Mouse (Mus musculus): ENCODE data around the gene Gtf3c1. TPM values are rescaled to one million over a fixed set of nuclear protein-coding genes. Genes with fewer than 3 reads are reported as not detected.

Gtf3c1 gene
- polyA plus RNA-seq, 1 experiment from 2014 or later = 28.6 TPM

DNA sequence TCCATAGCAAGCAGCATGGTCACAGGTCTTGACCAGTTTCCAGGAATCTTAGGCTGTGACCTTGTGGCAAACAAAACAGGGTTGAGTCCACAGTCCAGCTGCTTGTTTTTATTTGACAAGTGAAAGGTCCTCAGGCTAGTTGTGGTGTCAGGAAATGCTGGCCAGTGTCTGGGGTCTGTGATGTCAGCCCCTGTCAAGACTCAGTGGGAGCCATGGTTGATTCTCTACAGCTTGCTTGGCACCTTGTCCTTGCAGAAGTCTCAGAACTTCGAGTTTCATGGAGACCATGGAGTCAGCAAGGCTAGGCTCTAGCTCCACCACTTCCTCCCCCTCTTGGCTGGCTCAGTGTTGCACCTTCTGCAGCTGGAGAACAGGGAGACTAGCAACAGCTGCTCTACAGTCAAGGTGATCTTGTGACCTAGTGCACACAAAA, 33.7 kb upstream of the Gtf3c1 start:
- H3K4me3 ChIP-seq (ENCODE audit: low read depth, low read length) = no peak overlapping the region
- no peaks in the 10 kb centered on the region for H3K27me3 ChIP-seq (replicated peaks; ENCODE audit: control insufficient read depth, insufficient read depth, low read length)
- no peak overlapping the region for H3K9ac ChIP-seq (ENCODE audit: low read length)
- H3K9me3 ChIP-seq (ENCODE audit: control insufficient read depth, low read length) = no peaks in the 10 kb centered on the region
- H3K36me3 ChIP-seq (ENCODE audit: control insufficient read depth, insufficient read depth, low read length) = no peaks in the 10 kb centered on the region
- DNase-seq (ENCODE audit: low spot score) (no peak), ATAC-seq (replicated peaks; ENCODE audit: low FRiP score, low TSS enrichment, low read depth) (no peak)
- H3K27ac ChIP-seq (ENCODE audit: low read depth) = no peak overlapping the region
- no peaks in the 10 kb centered on the region for H3K4me1 ChIP-seq (replicated peaks; ENCODE audit: control insufficient read depth, insufficient read depth, low read length)
- no peak overlapping the region for H3K4me2 ChIP-seq (ENCODE audit: low read length)
- 56% methylated on average over 1 of the region's 1 CpGs for WGBS

DNA sequence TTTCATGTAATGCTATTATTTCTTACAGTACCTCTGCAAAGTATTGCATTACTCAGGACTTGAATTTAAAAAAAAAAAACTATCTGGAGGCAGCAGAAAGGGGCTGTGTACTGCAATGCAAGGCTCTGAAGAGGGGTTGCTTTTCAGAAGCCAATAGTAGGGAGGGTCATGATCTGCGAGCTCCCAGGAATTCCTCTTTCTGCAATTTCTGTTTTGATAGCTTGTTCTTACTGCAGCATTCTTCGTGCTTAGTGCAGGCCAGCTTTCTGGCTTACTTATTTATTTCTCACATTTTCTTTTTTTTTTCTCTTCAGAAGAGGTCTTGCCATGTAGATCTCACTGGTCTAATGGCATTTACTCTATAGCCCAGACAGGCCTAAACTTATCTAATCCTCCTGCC, 32.9 kb upstream of the Gtf3c1 start:
- Histone ChIP-seq H3K27ac (ENCODE audit: low read depth) (no peak overlapping the region), H3K4me3 (ENCODE audit: low read depth, low read length) (no peak overlapping the region), H3K9ac (ENCODE audit: low read length) (no peak overlapping the region), H3K9me3 (ENCODE audit: control insufficient read depth, low read length) (no peaks in the 10 kb centered on the region), H3K27me3 (replicated peaks; ENCODE audit: control insufficient read depth, insufficient read depth, low read length) (no peaks in the 10 kb centered on the region), H3K4me2 (ENCODE audit: low read length) (no peak overlapping the region), H3K36me3 (ENCODE audit: control insufficient read depth, insufficient read depth, low read length) (no peaks in the 10 kb centered on the region), H3K4me1 (replicated peaks; ENCODE audit: control insufficient read depth, insufficient read depth, low read length) (no peaks in the 10 kb centered on the region)
- no peak for DNase-seq (ENCODE audit: low spot score)
- 63% methylated on average over 2 of the region's 2 CpGs for WGBS
- ATAC-seq (replicated peaks; ENCODE audit: low FRiP score, low TSS enrichment, low read depth) = no peak

DNA sequence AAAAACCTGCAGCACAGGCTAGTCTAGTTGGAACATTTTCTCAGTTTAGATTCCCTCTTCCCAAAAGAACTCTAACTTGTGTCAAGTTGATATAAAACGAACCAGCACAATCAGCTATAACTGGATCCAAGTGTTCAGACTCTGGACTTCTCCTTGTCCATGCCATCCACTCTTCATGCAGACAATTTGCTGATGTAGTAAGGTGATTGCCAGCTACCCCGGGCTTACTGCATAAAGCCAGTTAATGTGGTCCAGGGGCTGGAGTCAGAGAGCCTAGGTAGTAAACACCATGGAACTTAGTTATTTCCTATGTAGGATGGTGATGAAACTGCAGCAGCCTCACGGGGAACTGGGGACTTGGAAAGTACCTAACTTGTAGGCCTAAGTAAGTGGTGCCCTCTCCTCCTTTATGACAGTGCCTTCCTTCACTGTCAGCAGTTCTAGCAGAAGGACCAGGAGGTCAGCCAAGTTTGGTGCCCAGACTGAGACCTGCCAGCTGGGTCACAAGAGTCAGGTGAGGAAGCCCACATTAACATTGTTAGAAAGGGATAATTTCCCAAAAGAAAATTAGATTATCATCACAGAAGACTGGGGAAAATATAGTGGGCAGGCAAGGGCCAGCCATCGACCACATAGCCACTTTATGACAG, 28.9 kb upstream of the Gtf3c1 start:
- Histone ChIP-seq H3K27ac (ENCODE audit: low read depth) (no peak overlapping the region), H3K9me3 (ENCODE audit: control insufficient read depth, low read length) (no peaks in the 10 kb centered on the region), H3K4me3 (ENCODE audit: low read depth, low read length) (no peak overlapping the region), H3K36me3 (ENCODE audit: control insufficient read depth, insufficient read depth, low read length) (no peaks in the 10 kb centered on the region), H3K27me3 (replicated peaks; ENCODE audit: control insufficient read depth, insufficient read depth, low read length) (no peaks in the 10 kb centered on the region), H3K9ac (ENCODE audit: low read length) (no peak overlapping the region), H3K4me2 (ENCODE audit: low read length) (no peak overlapping the region), H3K4me1 (replicated peaks; ENCODE audit: control insufficient read depth, insufficient read depth, low read length) (no peaks in the 10 kb centered on the region)
- ATAC-seq (replicated peaks; ENCODE audit: low FRiP score, low TSS enrichment, low read depth) (no peak), DNase-seq (ENCODE audit: low spot score) (no peak)
- 85% methylated on average over 4 of the region's 4 CpGs for WGBS

DNA sequence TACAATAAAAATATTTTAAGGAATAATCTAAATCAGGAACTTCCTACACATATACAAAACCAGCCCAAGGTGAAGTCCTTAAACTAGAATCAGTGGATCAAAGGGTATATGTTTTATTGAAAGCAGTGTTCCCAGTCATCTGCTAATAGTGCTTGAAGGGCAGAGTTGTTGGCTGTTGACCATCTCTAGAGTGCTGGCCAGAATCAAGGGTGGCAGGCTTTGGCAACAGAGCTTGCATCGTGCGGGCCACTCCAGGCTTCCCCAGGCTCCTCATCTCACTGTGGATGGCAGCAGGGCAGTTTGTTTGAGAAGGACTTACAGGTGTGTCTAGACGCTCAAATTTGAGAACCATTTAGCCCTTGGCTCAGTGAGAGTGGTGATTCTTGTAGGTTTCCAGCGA, 26.2 kb upstream of the Gtf3c1 start:
- H3K9ac ChIP-seq (ENCODE audit: low read length) = no peak overlapping the region
- WGBS = 93% methylated on average over 4 of the region's 4 CpGs
- no peaks in the 10 kb centered on the region for H3K9me3 ChIP-seq (ENCODE audit: control insufficient read depth, low read length)
- no peaks in the 10 kb centered on the region for H3K4me1 ChIP-seq (replicated peaks; ENCODE audit: control insufficient read depth, insufficient read depth, low read length)
- DNase-seq (ENCODE audit: low spot score) (no peak), ATAC-seq (replicated peaks; ENCODE audit: low FRiP score, low TSS enrichment, low read depth) (no peak)
- H3K27ac ChIP-seq (ENCODE audit: low read depth) = no peak overlapping the region
- H3K36me3 ChIP-seq (ENCODE audit: control insufficient read depth, insufficient read depth, low read length) = no peaks in the 10 kb centered on the region
- no peak overlapping the region for H3K4me3 ChIP-seq (ENCODE audit: low read depth, low read length)
- no peaks in the 10 kb centered on the region for H3K27me3 ChIP-seq (replicated peaks; ENCODE audit: control insufficient read depth, insufficient read depth, low read length)
- H3K4me2 ChIP-seq (ENCODE audit: low read length) = no peak overlapping the region

GRCm38 (mm10) chr7:125731679-125732078, 24.1 kb upstream of the Gtf3c1 start:
- no peak for ATAC-seq (replicated peaks; ENCODE audit: low FRiP score, low TSS enrichment, low read depth)
- H3K4me3 ChIP-seq (ENCODE audit: low read depth, low read length) = no peak overlapping the region
- no peak overlapping the region for H3K4me2 ChIP-seq (ENCODE audit: low read length)
- H3K9me3 ChIP-seq (ENCODE audit: control insufficient read depth, low read length) = no peaks in the 10 kb centered on the region
- no peaks in the 10 kb centered on the region for H3K27me3 ChIP-seq (replicated peaks; ENCODE audit: control insufficient read depth, insufficient read depth, low read length)
- DNase-seq (ENCODE audit: low spot score) = no peak
- no peak overlapping the region for H3K9ac ChIP-seq (ENCODE audit: low read length)
- H3K36me3 ChIP-seq (ENCODE audit: control insufficient read depth, insufficient read depth, low read length) = no peaks in the 10 kb centered on the region
- no peaks in the 10 kb centered on the region for H3K4me1 ChIP-seq (replicated peaks; ENCODE audit: control insufficient read depth, insufficient read depth, low read length)
- H3K27ac ChIP-seq (ENCODE audit: low read depth) = no peak overlapping the region

- ATAC-seq (replicated peaks; ENCODE audit: low FRiP score, low TSS enrichment, low read depth) (no peak), DNase-seq (ENCODE audit: low spot score) (no peak)
- H3K9ac ChIP-seq (ENCODE audit: low read length) = no peak overlapping the region
- no peaks in the 10 kb centered on the region for H3K27me3 ChIP-seq (replicated peaks; ENCODE audit: control insufficient read depth, insufficient read depth, low read length)
- H3K4me3 ChIP-seq (ENCODE audit: low read depth, low read length) = no peak overlapping the region
- H3K27ac ChIP-seq (ENCODE audit: low read depth) = no peak overlapping the region
- H3K36me3 ChIP-seq (ENCODE audit: control insufficient read depth, insufficient read depth, low read length) = no peaks in the 10 kb centered on the region
- no peaks in the 10 kb centered on the region for H3K9me3 ChIP-seq (ENCODE audit: control insufficient read depth, low read length)
- WGBS = 53% methylated on average over 5 of the region's 5 CpGs
- peaks cover 5% of the 10 kb centered on the region; the same call in 1 of the 2 replicates for H3K4me1 ChIP-seq (replicated peaks; ENCODE audit: control insufficient read depth, insufficient read depth, low read length)
- no peak overlapping the region for H3K4me2 ChIP-seq (ENCODE audit: low read length)
Measured at GRCm38 (mm10) chr7:125723189-125723972, 15.8 kb upstream of the Gtf3c1 start.

DNA sequence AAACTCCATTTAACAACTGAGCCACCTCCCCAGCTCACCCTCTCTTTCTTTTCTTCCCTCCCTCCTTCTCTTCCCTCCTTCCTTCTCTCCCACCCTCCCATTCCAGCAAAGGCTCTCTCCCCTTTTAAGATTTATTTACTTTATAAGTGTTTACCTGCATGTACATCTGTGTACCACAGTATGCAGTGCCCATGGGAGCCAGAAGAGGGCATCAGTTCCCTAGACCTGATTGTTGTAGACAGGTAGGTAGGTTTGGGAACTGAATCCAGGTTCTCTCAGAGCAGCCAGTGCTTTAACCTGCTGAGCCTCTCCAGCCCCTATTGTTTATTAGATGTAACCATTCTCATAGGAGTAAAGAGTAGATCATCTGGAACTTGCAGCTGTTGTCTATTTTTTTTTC, 14.5 kb upstream of the Gtf3c1 start:
- Histone ChIP-seq H3K9me3 (ENCODE audit: control insufficient read depth, low read length) (no peaks in the 10 kb centered on the region), H3K4me3 (ENCODE audit: low read depth, low read length) (no peak overlapping the region), H3K27me3 (replicated peaks; ENCODE audit: control insufficient read depth, insufficient read depth, low read length) (no peaks in the 10 kb centered on the region), H3K4me2 (ENCODE audit: low read length) (no peak overlapping the region), H3K4me1 (replicated peaks; ENCODE audit: control insufficient read depth, insufficient read depth, low read length) (peaks cover 5% of the 10 kb centered on the region; the same call in 1 of the 2 replicates), H3K36me3 (ENCODE audit: control insufficient read depth, insufficient read depth, low read length) (no peaks in the 10 kb centered on the region), H3K27ac (ENCODE audit: low read depth) (no peak overlapping the region), H3K9ac (ENCODE audit: low read length) (no peak overlapping the region)
- DNase-seq (ENCODE audit: low spot score) (no peak), ATAC-seq (replicated peaks; ENCODE audit: low FRiP score, low TSS enrichment, low read depth) (no peak)

GRCm38 (mm10) chr7:125721033-125721432, 13.5 kb upstream of the Gtf3c1 start:
- Histone ChIP-seq H3K4me1 (replicated peaks; ENCODE audit: control insufficient read depth, insufficient read depth, low read length) (peaks cover 5% of the 10 kb centered on the region; the same call in 1 of the 2 replicates), H3K27ac (ENCODE audit: low read depth) (no peak overlapping the region), H3K9me3 (ENCODE audit: control insufficient read depth, low read length) (no peaks in the 10 kb centered on the region), H3K4me3 (ENCODE audit: low read depth, low read length) (no peak overlapping the region), H3K36me3 (ENCODE audit: control insufficient read depth, insufficient read depth, low read length) (no peaks in the 10 kb centered on the region), H3K4me2 (ENCODE audit: low read length) (no peak overlapping the region), H3K27me3 (replicated peaks; ENCODE audit: control insufficient read depth, insufficient read depth, low read length) (no peaks in the 10 kb centered on the region), H3K9ac (ENCODE audit: low read length) (no peak overlapping the region)
- no peak for DNase-seq (ENCODE audit: low spot score)
- no peak for ATAC-seq (replicated peaks; ENCODE audit: low FRiP score, low TSS enrichment, low read depth)
- WGBS = 80% methylated on average over 4 of the region's 4 CpGs

DNA sequence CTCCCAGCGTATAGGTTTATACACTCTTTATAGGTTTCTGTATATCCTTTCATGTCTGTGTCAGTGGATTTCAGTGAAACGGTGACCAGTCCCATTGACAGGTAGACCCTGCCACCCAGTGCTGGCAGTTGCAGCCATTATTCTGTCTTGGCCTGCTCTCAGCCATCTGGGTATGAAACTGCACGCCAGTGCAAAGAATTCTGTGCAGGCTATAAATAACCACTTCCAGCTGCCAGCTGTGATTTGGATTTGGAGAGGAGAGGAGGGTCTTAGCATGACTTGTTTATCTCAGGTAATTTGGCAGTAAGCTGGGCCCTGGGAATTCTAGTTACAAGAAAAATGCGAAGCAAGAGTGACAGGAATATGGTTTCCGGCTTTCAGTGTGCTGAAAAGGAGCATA, 12.8 kb upstream of the Gtf3c1 start:
- Histone ChIP-seq H3K27ac (ENCODE audit: low read depth) (no peak overlapping the region), H3K36me3 (ENCODE audit: control insufficient read depth, insufficient read depth, low read length) (no peaks in the 10 kb centered on the region), H3K4me2 (ENCODE audit: low read length) (no peak overlapping the region), H3K4me1 (replicated peaks; ENCODE audit: control insufficient read depth, insufficient read depth, low read length) (peaks cover 5% of the 10 kb centered on the region; the same call in 1 of the 2 replicates), H3K4me3 (ENCODE audit: low read depth, low read length) (no peak overlapping the region), H3K9me3 (ENCODE audit: control insufficient read depth, low read length) (no peaks in the 10 kb centered on the region), H3K9ac (ENCODE audit: low read length) (no peak overlapping the region), H3K27me3 (replicated peaks; ENCODE audit: control insufficient read depth, insufficient read depth, low read length) (no peaks in the 10 kb centered on the region)
- no peak for ATAC-seq (replicated peaks; ENCODE audit: low FRiP score, low TSS enrichment, low read depth)
- DNase-seq (ENCODE audit: low spot score) = no peak
- WGBS = 62% methylated on average over 5 of the region's 5 CpGs
